9 mouse cellular contexts compared by ENCODE assay signal in genomic region chr19:10272746-10273145, GRCm38 (mm10). TPM values are rescaled to one million over a fixed set of nuclear protein-coding genes. Genes with fewer than 3 reads are reported as not detected.
DNase-seq lines count a peak whose midpoint lies in the region; ATAC-seq and TF ChIP-seq lines count a peak whose summit lies in the region.
"Had no signal": no experiment of that assay in that cellular context is flagged by ENCODE, and none has a peak within 500 bp of the region (broad histone marks: within the 10 kb centered on the region; RNA-seq: fewer than 3 reads in every experiment).

No protein-coding gene starts in this region.

- H3K4me1 ChIP-seq in lung, embryonic 14.5 days (ENCODE audit: insufficient read depth), result peaks cover 11% of the 10 kb centered on the region; the same call in 1 of the 2 replicates
- H3K4me1 ChIP-seq in lung, adult 2 months (ENCODE audit: control insufficient read depth, insufficient read depth, low read length), result no peaks in the 10 kb centered on the region
- H3K4me1 ChIP-seq in limb, embryonic 10.5 days, result peaks cover 61% of the 10 kb centered on the region

- no peak overlapping the region for H3K4me3 ChIP-seq in lung, embryonic 14.5 days (ENCODE audit: low read depth, low read length)
- no peak overlapping the region for H3K4me3 ChIP-seq in lung, adult 2 months (replicated peaks; ENCODE audit: extremely low read depth, low read depth, low read length)
- peak overlapping the region; percentile 26; the same call in 1 of the 2 replicates for H3K4me3 ChIP-seq in limb, embryonic 10.5 days

- no peaks in the 10 kb centered on the region for H3K27me3 ChIP-seq in lung, embryonic 14.5 days (ENCODE audit: insufficient read depth, low read length)
- H3K27me3 ChIP-seq in limb, embryonic 10.5 days (ENCODE audit: low read depth, poor library complexity, severe bottlenecking), result peaks cover 46% of the 10 kb centered on the region

- H3K4me2 ChIP-seq in lung, embryonic 14.5 days, result peak overlapping the region; percentile 43; the same call in 1 of the 2 replicates

- H3K36me3 ChIP-seq in lung, embryonic 14.5 days (ENCODE audit: insufficient read depth), result no peaks in the 10 kb centered on the region
- H3K36me3 ChIP-seq in limb, embryonic 10.5 days, result no peaks in the 10 kb centered on the region

- DNase-seq in lung, embryonic 14.5 days, result peak; percentile 66
- DNase-seq in lung, adult 2 months, result no peak
- peak; percentile 67 for DNase-seq in embryo, embryonic 10.5 days (ENCODE audit: low spot score)
- DNase-seq in heart, adult 9 months (ENCODE audit: low spot score in 2 of 2), result peak; percentile 45 to 54
- DNase-seq in limb, embryonic 10.5 days (ENCODE audit: low spot score), result peak; percentile 54
- peak; percentile 73 for DNase-seq in retina, postnatal 1 day
- no peak for DNase-seq in cerebellum, adult 18-20 months
- no peak for DNase-seq in ovary, postnatal 10 days (ENCODE audit: low spot score)

- H3K27ac ChIP-seq in lung, embryonic 14.5 days (ENCODE audit: low read depth), result peak overlapping the region; percentile 50; the same call in 1 of the 2 replicates
- peak overlapping the region; percentile 77 for H3K27ac ChIP-seq in limb, embryonic 10.5 days
- H3K27ac ChIP-seq: macrophage had no signal

- ATAC-seq in lung, embryonic 14.5 days (ENCODE audit: insufficient read depth), result peak; percentile 57; the same call in 1 of the 2 replicates

- peak overlapping the region; percentile 20 for H3K9ac ChIP-seq in lung, embryonic 14.5 days

- TF ChIP-seq CTCF in lung, embryonic 14.5 days (IDR thresholded peaks at IDR 0.05; ENCODE audit: low read depth), result no peak
- TF ChIP-seq CTCF in lung, adult 2 months (IDR thresholded peaks at IDR 0.05; ENCODE audit: insufficient read depth, low read length), result no peak

- TF ChIP-seq POLR2A in lung, adult 2 months (IDR thresholded peaks at IDR 0.05; ENCODE audit: borderline replicate concordance, extremely low read depth, low read depth, low read length), result no peak

- WGBS in lung, embryonic 14.5 days, result 15% methylated on average over 11 of the region's 11 CpGs
- 31% methylated on average over 11 of the region's 11 CpGs for WGBS in lung, adult 2 months
- WGBS in limb, embryonic 10.5 days, result 30% methylated on average over 11 of the region's 11 CpGs

- H3K9me3 ChIP-seq in lung, embryonic 14.5 days (ENCODE audit: low read depth, low read length), result no peaks in the 10 kb centered on the region
- H3K9me3 ChIP-seq in limb, embryonic 10.5 days (replicated peaks), result no peaks in the 10 kb centered on the region

RNA-seq across cellular contexts. Expression of gene Dagla, which starts 31.9 kb away (rescaled TPM):
- polyA plus RNA-seq in lung, embryonic 14.5 days (2014; fragmentation: Nextera tagmentation; extraction: Ambion mirVana), result 2.5 and 3.4 TPM in 2 replicates
- polyA plus RNA-seq in lung, adult 2 months (2012; rRNA removed), result 15.3 TPM in 2 replicates
- 1.8 and 2.2 TPM in 2 replicates for polyA plus RNA-seq in limb, embryonic 10.5 days (2016; fragmentation: Nextera tagmentation; extraction: Ambion mirVana)

RNA-seq across cellular contexts. Expression of gene Myrf, which starts 32.2 kb away (rescaled TPM):
- 14.1 TPM in 2 replicates for polyA plus RNA-seq in lung, embryonic 14.5 days (2014; fragmentation: Nextera tagmentation; extraction: Ambion mirVana)
- 54.8 and 62.8 TPM in 2 replicates for polyA plus RNA-seq in lung, adult 2 months (2012; rRNA removed)
- polyA plus RNA-seq in limb, embryonic 10.5 days (2016; fragmentation: Nextera tagmentation; extraction: Ambion mirVana), result 6.8 and 8.4 TPM in 2 replicates

Comparison
In these comparisons a context has a peak if more than half of its experiments do, and no peak if none do; other contexts are left out.
1. DNase-seq: peak in lung, embryonic 14.5 days (single experiment), embryo, embryonic 10.5 days (single experiment), heart, adult 9 months (2 of 2), limb, embryonic 10.5 days (single experiment) and retina, postnatal 1 day (single experiment); none in lung, adult 2 months (single experiment), cerebellum, adult 18-20 months (0 of 2) and ovary, postnatal 10 days (single experiment).